Mouse (Mus musculus) brain, embryonic 14.5 days (tissue): Measurements from ENCODE around the gene Klf3.

Experiments used
- CTCF ChIP-seq: fragments of 200-500 bp; IDR thresholded peaks from 2 replicates; pipeline ENCODE4 v1.5.1; 2012; ENCODE audit warnings: inconsistent platforms, mild to moderate bottlenecking, moderate library complexity, borderline replicate concordance; ENCODE audit not compliant: insufficient read depth, insufficient read length; ENCODE audit errors: extremely low read depth
- POLR2A ChIP-seq: fragments of 200-500 bp; IDR thresholded peaks from 2 replicates; pipeline ENCODE4 v1.6.1; 2012; ENCODE audit warnings: mild to moderate bottlenecking, inconsistent platforms, borderline replicate concordance; ENCODE audit not compliant: poor library complexity, insufficient read depth, insufficient read length, severe bottlenecking; ENCODE audit errors: extremely low read depth

- TF ChIP-seq CTCF (no peak), POLR2A (no peak)
Measured at GRCm38 (mm10) chr5:64878526-64878925, 75.3 kb downstream of the Klf3 start.
